21 mouse cellular contexts compared by ENCODE assay signal in the genomic region with DNA sequence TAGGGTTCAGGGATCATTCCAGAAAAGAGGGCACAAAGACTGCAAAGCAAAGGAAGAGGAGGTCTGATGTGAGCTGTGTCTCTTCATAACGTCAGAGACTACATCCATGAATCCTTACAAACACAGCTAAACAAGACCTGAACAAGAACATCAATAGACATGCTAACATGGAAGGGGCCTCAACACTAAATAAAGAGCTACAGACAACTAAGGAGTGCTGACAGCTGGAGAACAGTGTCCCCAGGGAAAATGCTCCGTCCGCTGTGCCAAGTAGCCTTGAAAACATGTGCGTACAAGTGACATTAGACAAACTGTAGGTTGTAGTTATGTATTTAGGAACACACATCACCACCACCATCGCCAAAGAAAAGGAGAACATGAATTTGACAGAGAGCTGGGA. TPM values are rescaled to one million over a fixed set of nuclear protein-coding genes. Genes with fewer than 3 reads are reported as not detected.
A peak's percentile ranks its signal among the peaks of the same experiment; 100 is the strongest.
DNase-seq lines count a peak whose midpoint lies in the region; ATAC-seq and TF ChIP-seq lines count a peak whose summit lies in the region.
"Had no signal": no experiment of that assay in that cellular context is flagged by ENCODE, and none has a peak within 500 bp of the region (broad histone marks: within the 10 kb centered on the region; RNA-seq: fewer than 3 reads in every experiment).

No protein-coding gene starts in this region.

- no peak overlapping the region for H3K27ac ChIP-seq in gastrocnemius, adult 2 months
- H3K27ac ChIP-seq in kidney, adult 2 months (ENCODE audit: insufficient read depth, low read depth, low read length): no peak overlapping the region
- peak overlapping the region; percentile 65 for H3K27ac ChIP-seq in heart, embryonic 16.5 days (ENCODE audit: low read length)
- H3K27ac ChIP-seq: embryonic facial prominence, embryonic 13.5 days; hindbrain, embryonic 15.5 days; kidney, postnatal 0 days; midbrain, embryonic 13.5 days; stomach, embryonic 15.5 days had no signal

- TF ChIP-seq CTCF in gastrocnemius, adult 2 months (IDR thresholded peaks at IDR 0.05): no peak
- TF ChIP-seq CTCF in kidney, adult 2 months (conservative IDR thresholded peaks at IDR 0.05; ENCODE audit: insufficient read depth, insufficient read length, low read depth, low read length): no peak
- TF ChIP-seq CTCF in brain, embryonic 14.5 days (IDR thresholded peaks at IDR 0.05; ENCODE audit: borderline replicate concordance, extremely low read depth, insufficient read depth, insufficient read length): no peak

- H3K9ac ChIP-seq in heart, embryonic 16.5 days (ENCODE audit: low read length): no peak overlapping the region
- H3K9ac ChIP-seq: embryonic facial prominence, embryonic 13.5 days; hindbrain, embryonic 15.5 days; midbrain, embryonic 13.5 days; stomach, embryonic 15.5 days had no signal

- H3K27me3 ChIP-seq in kidney, adult 2 months (replicated peaks; ENCODE audit: control insufficient read depth, insufficient read depth, low read length): no peaks in the 10 kb centered on the region
- no peaks in the 10 kb centered on the region for H3K27me3 ChIP-seq in heart, embryonic 16.5 days (ENCODE audit: control insufficient read depth, insufficient read depth, low read length)
- H3K27me3 ChIP-seq: embryonic facial prominence, embryonic 13.5 days; hindbrain, embryonic 15.5 days; midbrain, embryonic 13.5 days; stomach, embryonic 15.5 days had no signal

- no peak overlapping the region for H3K4me3 ChIP-seq in gastrocnemius, adult 2 months
- no peak overlapping the region for H3K4me3 ChIP-seq in kidney, adult 2 months (ENCODE audit: insufficient read depth, low read depth, low read length)
- H3K4me3 ChIP-seq in heart, embryonic 16.5 days (ENCODE audit: low read length): no peak overlapping the region
- H3K4me3 ChIP-seq: embryonic facial prominence, embryonic 13.5 days; hindbrain, embryonic 15.5 days; midbrain, embryonic 13.5 days; myocyte; stomach, embryonic 15.5 days had no signal

- TF ChIP-seq POLR2A in kidney, adult 2 months (IDR thresholded peaks at IDR 0.05; ENCODE audit: low read depth, low read length): no peak
- TF ChIP-seq POLR2A in brain, embryonic 14.5 days (IDR thresholded peaks at IDR 0.05; ENCODE audit: borderline replicate concordance, extremely low read depth, insufficient read depth, insufficient read length, poor library complexity, severe bottlenecking): no peak

- no peak overlapping the region for H3K4me2 ChIP-seq in heart, embryonic 16.5 days (ENCODE audit: low read depth, low read length)
- H3K4me2 ChIP-seq: embryonic facial prominence, embryonic 13.5 days; hindbrain, embryonic 15.5 days; midbrain, embryonic 13.5 days; stomach, embryonic 15.5 days had no signal

- H3K9me3 ChIP-seq in heart, embryonic 16.5 days (replicated peaks; ENCODE audit: control insufficient read depth, low read length): no peaks in the 10 kb centered on the region
- H3K9me3 ChIP-seq: embryonic facial prominence, embryonic 13.5 days; hindbrain, embryonic 15.5 days; midbrain, embryonic 13.5 days; stomach, embryonic 15.5 days had no signal

- 68% methylated on average over 5 of the region's 5 CpGs for WGBS in kidney, adult 2 months
- 33% methylated on average over 5 of the region's 5 CpGs for WGBS in heart, embryonic 16.5 days

- H3K36me3 ChIP-seq in kidney, adult 2 months (ENCODE audit: control insufficient read depth, insufficient read depth, low read length): no peaks in the 10 kb centered on the region; the same call in 1 of the 2 replicates
- peaks cover 9% of the 10 kb centered on the region for H3K36me3 ChIP-seq in heart, embryonic 16.5 days (ENCODE audit: control insufficient read depth, insufficient read depth)
- H3K36me3 ChIP-seq: hindbrain, embryonic 15.5 days; stomach, embryonic 15.5 days had no signal

- DNase-seq in gastrocnemius, adult 2 months: peak; percentile 30
- DNase-seq in gastrocnemius, postnatal 25 days: no peak
- peak; percentile 5 for DNase-seq in kidney, adult 2 months
- no peak for DNase-seq in kidney, adult 9 months
- DNase-seq in brain, embryonic 14.5 days (ENCODE audit: low read depth): peak; percentile 11
- no peak for DNase-seq in ovary, postnatal 10 days (ENCODE audit: low spot score)
- DNase-seq: B cell, adult 2 months; cerebellum, adult 9-11 months; liver; right cerebral cortex, postnatal 25 days; thymus, adult 2 months had no signal

- peaks cover 6% of the 10 kb centered on the region; the same call in 1 of the 2 replicates for H3K4me1 ChIP-seq in kidney, adult 2 months (ENCODE audit: control insufficient read depth, insufficient read depth, low read length)
- peaks cover 20% of the 10 kb centered on the region for H3K4me1 ChIP-seq in heart, embryonic 16.5 days (ENCODE audit: control insufficient read depth, insufficient read depth, low read length)
- H3K4me1 ChIP-seq: hindbrain, embryonic 15.5 days; stomach, embryonic 15.5 days had no signal

- ATAC-seq in heart, embryonic 16.5 days (replicated peaks; ENCODE audit: extremely low read depth, insufficient read depth, low FRiP score): 0 out of 2 replicates have a peak, but pooled peaks have one; percentile 49
- ATAC-seq: forebrain, embryonic 14.5 days; intestine, embryonic 16.5 days; lung, postnatal 0 days; midbrain, embryonic 13.5 days had no signal

- intact Hi-C loops in gastrocnemius, adult 2 months (cut with DNase I): no loop called here

RNA-seq across cellular contexts. Expression of a gene that starts 15.7 kb away (rescaled TPM):
- 10 to 100 TPM; 60.1 to 74.3 TPM for total RNA-seq in gastrocnemius, adult 2 months (2021)
- total RNA-seq in gastrocnemius, postnatal 25 days (2021): 10 to 100 TPM; 60.3 TPM
- 20.5 and 37.5 TPM in 2 replicates for polyA plus RNA-seq in kidney, adult 2 months (2012; rRNA removed)
- 72.6 and 91.5 TPM in 2 replicates for polyA plus RNA-seq in brain, embryonic 14.5 days (2012; rRNA removed)
- polyA plus RNA-seq in heart, embryonic 16.5 days (2015; fragmentation: Nextera tagmentation; extraction: Ambion mirVana): 197 and 208 TPM in 2 replicates

Comparison
In these comparisons a context has a peak if more than half of its experiments do, and no peak if none do; other contexts are left out.
1. DNase-seq: peak in gastrocnemius, adult 2 months (single experiment), kidney, adult 2 months (single experiment) and brain, embryonic 14.5 days (single experiment); none in gastrocnemius, postnatal 25 days (single experiment), kidney, adult 9 months (single experiment) and ovary, postnatal 10 days (single experiment).